Mouse (Mus musculus) MN1 (cell line): ENCODE results near the gene Mrpl20.

Experiments used
- DNase-seq: peaks from one replicate; pipeline ENCODE4 v3.0.0-alpha.2; 2016; ENCODE audit warnings: low spot score

Gene Mrpl20

GRCm38 (mm10) chr4:155831831-155832230 is 29.2 kb downstream of the Mrpl20 start:
- DNase-seq, result peak; percentile 39

GRCm38 (mm10) chr4:155832321-155832720 is 29.6 kb downstream of the Mrpl20 start:
- no peak for DNase-seq

DNA sequence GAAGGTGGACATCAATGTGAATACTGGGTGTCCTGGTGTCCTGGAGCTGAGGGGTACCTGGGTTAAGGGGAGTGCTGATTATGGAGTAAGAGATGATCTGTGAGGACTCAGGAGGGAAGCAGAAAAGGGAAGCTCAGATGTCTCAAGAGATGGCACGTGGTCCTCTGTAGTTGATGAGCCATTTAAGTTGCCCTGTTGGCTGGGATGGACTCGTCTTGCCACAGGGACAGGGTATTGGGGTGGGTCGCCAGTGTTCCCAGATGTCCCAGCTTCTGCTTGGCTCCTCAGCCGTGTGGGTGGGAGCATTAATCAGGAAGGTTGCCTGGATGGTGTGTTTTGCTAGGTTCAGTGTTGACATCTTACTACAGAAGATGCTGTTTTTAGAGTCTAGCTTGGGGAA is 30.6 kb downstream of the Mrpl20 start:
- no peak for DNase-seq

- peak; percentile 88 for DNase-seq
These were observed 31.2 kb downstream of the Mrpl20 start for GRCm38 (mm10) chr4:155833836-155834235.

GRCm38 (mm10) chr4:155837404-155838010 is 34.8 kb downstream of the Mrpl20 start:
- DNase-seq, result no peak

GRCm38 (mm10) chr4:155838187-155839153 is 35.8 kb downstream of the Mrpl20 start:
- peak; percentile 32 for DNase-seq

DNA sequence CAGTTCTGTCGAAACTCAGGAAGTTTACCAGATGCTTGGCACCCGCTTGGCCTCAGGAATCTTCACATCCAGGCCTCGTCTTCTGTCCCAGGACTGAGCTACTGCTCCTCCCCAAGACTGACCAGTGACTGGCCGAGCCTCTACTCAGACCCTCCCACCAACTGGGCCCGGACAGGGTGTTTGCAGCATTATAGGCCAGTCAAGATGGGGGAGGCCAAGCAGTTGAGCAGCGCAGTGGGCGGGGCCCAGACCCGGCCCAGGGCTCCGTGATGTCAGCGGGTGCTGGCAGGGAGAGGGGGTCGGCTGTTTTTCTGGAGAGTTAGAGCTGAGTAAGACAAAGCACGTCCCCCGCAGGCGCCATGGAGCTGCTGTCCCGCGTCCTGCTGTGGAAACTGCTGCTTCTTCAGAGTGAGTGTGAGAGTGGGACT is 36.8 kb downstream of the Mrpl20 start, which contains the start of gene Mxra8:
Mxra8 (plus strand) TSS at position 198 of the 428 bp plus-strand sequence.
- DNase-seq, result peak; percentile 94

DNA sequence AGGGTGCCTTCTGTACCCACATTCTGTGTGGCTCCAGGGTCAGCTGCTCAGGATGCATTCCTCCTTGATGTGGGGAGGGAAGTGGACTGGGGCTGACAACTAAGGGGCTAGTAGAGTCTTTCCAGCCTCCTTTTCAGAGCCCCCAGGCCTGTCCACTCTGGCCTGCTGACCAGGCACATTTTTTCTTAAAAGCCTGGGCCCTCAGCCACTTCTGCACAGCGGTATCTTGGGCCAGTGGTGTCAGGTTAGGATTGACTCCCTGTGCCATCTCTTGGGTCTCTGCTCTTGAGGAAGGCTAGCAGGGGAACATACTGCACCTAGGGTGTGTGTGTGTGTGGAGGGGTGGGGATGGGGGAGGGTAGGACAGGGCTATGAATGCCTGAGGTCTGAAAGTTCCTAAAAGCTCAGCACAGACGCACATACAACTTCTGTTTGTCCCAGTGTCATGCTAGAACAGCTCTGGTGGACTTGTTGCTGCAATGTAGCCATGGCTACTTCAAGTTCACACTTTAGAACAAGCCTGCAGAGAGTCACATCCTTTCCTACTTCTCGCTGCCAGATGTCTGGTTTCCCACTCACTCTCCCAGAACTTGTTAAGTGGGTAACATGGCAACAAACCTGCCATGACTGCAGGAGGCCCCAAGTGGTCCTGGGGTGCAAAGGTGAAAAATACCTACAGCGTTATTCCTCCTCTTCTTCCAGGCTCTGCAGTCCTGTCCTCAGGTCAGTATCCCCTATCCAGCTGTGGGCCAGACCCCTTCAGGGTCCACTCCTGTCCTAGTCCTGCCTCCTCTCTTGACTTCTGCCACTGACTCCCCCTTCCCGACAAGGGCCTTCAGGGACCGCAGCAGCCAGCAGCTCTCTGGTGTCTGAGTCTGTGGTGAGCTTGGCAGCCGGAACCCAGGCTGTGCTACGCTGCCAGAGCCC is 37.7 kb downstream of the Mrpl20 start:
- DNase-seq, result no peak

- peak; percentile 59 for DNase-seq
These were observed 38.4 kb downstream of the Mrpl20 start for GRCm38 (mm10) chr4:155841003-155841454.

DNA sequence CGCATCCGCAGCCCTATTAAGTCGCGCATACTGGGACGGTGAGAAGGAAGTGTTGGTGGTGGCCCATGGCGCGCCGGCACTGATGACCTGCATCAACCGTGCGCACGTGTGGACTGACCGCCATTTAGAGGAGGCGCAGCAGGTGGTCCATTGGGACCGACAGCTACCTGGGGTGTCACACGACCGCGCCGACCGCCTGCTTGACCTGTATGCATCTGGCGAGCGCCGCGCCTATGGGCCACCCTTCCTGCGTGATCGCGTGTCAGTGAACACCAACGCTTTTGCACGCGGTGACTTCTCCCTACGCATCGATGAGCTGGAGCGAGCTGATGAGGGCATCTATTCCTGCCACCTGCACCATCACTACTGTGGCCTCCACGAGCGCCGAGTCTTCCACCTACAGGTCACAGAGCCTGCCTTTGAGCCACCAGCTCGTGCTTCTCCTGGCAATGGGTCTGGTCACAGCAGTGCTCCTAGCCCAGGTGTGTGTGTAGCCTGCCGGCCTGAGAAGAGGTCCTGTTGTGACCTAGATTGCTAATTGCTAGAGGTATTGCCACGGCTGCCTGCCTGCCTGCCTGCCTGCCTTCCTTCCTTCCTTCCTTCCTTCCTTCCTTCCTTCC is 39.1 kb downstream of the Mrpl20 start:
- no peak for DNase-seq

DNA sequence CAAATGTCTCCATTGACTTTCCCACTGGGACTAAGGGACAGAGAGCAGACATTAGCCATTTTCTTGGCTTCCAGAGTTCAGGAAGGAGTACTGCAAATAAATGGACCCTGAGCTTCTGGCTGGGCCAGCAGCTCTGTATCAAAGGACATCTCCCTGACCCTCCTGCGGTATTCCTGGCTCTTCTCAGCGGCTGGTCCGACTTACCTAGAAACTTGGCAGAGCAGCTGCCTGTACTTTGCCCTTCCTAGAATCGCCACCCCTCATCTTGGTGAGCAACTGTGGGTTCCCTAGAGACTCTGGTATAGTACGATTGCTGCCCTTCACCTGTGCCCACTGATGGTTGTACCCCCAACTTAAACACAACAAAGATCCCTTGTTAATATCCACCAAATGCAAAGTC is 40.6 kb downstream of the Mrpl20 start:
- DNase-seq, result no peak

DNA sequence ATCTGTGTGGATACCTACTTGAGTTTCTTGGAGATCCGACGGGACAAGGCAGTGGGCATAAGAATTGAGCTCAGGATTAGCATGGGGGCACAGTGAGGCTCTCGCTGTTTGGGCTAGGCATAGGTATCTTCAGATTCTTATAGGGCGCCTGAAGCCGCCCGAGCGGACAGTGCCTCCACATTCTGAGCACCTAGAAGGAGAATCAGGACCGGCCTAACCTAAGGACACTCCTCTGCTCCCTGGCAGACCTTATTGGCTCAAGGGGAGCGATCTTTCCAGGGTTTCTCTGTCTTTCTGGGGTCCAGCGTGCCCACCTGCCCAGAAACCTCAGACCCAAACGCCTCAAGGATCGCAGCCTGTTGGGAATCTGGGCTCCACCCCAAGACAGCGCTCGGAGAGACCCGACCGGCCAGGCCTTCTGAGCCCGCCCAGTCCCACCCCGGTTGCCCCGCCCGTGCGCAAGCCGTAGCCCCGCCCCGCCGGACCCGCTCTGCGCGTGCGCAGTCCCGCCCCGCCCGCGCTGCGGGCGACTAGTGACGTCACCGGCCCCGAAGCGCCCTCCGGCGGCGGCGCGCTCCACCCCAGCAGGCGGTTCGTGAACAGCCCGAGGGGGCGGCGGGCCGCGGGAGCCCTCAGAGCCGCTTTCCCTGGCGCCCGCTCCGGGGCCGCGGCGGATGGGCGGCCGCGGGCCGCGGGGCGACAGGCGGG is 44.3 kb downstream of the Mrpl20 start, which contains the start of gene Dvl1:
Dvl1 (plus strand) TSS at position 532 of the 708 bp plus-strand sequence.
- peak; percentile 94 for DNase-seq

- DNase-seq, result peak; percentile 51
These were observed 45.1 kb downstream of the Mrpl20 start for GRCm38 (mm10) chr4:155847591-155848352.

- no peak for DNase-seq
These were observed 45.9 kb downstream of the Mrpl20 start for GRCm38 (mm10) chr4:155848434-155849095.

DNA sequence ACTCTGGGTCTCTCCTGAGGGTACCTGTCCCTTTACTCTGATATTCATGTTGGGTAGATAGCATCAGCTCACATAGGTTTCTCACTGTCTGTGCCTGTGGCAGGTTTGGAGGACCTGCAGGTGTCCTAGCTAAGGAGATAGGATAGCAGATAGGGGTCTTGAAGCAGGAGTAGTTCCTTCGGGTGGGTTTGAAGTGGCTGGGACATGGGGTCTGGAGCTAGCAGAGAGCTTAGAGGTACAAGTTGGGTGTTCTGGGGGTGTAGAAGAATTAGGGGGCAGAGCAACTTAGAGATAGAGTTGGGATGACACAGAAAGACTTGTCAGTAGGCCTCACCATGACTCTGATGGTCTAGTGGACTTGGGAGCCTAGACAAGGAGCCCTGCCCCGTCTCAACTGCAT is 46.7 kb downstream of the Mrpl20 start:
- no peak for DNase-seq

DNA sequence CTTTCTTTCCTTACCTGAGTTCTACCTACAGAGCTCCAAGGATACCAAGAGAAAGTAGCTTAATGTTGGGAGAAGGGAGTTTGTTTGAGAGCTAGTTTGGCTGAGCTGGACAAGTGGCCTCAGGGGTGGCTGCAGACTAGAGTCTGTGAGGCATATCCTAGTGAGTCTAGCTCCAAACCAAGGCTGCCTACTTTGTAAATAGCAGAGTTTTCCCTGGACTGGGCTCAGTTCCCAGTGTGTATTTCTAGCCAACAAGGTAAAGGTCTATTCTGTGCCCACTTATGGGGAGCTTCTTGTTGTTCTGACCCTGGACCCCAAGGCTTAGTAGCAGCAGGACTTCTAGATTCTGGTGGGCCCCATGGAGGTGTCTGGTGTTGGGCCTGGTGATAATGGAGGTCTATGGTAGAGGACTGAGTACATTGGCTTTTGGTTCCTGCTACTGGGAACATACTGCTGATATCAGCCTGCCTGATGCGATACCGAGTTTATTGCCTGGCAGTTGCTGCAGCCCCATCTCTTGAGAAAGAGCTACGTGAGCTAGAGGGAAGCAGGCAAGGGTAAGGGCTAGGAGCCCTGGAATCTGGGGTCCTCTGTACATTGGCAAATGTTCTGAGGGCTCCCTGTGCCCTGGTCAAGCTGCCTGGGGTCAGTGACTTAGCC is 47.2 kb downstream of the Mrpl20 start:
- DNase-seq, result no peak

DNA sequence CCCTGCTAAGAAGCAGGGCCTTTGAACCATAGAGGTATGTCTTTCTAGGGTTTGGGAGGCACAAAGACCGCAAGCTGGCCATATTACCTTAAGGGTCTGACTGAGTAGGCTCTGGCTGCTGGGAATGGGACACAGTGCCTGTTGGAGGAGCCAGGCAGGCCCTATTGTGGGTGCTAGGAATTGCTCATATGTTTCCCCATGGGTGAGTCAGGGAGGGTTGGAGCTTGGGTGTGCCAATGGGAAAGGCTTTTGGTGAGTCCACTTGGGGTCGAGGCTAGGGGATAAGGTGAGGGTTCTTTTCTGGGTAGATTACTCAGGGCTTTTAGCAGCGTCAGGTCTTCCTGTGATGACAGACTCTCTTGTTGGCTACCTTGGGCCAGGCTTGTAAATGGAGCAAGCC is 48.7 kb downstream of the Mrpl20 start:
- no peak for DNase-seq

DNA sequence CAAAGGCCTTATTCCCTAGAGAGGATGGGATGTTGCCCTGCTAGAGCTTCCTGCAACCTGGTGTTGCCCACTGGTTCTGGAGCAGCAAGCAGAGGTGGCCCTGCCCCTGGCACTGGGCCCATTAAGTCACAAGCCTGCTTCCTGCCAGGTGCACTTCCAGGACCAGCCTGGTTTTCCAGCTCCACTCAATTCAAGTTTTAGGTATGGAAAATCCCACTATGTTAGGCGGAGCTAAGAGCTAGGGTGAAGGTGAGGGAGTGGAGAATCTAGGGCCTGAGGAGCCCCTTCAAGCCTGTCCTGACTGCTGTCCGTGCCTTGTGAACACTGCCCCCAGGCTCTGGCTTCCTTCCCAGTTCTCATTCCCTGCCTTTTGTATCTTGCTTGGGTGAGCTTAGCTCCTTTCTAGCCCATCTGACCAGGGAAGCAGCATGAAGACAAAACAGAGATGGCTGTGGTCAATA is 49.3 kb downstream of the Mrpl20 start:
- DNase-seq, result peak; percentile 80

- DNase-seq, result no peak
These were observed 50.7 kb downstream of the Mrpl20 start for GRCm38 (mm10) chr4:155853421-155853820.
